7 mouse cellular contexts compared by ENCODE assay signal in the genomic region with DNA sequence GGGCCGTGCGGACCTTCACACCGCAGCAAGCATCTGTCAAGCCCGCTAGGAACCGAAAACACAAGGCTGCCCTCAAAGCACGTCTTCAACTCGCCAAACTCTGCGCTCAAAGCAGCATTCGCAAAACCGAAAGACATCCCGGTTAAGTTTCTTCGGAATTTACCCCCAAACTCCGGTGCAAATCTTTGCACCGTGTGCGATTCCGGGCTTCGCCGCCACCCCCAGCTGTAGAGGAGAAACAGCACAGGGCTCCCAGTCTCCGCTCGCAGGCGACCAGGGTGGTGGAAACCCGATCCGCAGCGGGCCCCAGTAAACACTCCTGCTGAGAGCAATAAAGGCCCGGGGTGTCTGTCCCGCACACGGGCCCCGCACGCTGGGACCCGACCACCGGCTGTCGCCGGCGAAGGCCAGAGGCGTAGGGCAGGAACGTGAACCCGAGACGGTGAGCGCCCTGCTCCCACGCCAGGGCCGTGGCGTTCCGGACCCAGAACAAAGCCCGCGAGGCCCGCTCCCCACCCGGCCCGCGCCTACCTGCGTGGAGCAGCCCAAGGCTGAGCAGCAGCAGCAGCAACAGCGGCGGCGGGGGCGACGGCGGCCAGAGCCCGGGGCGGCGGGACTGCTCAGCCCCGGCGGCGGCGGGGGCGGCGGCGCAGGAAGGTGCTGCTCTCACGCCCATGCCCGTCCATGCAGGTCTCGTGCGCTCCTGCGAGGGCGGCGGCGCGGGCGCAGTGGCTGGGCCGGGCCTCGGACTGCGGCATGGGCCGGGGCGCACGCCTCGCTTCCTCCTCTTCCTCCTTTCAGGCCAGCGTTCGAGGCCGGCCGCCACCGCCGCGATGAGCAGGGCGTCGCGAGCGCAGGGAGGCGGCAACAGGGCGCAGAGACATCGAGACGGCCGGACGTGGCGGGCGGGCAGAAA. TPM values are rescaled to one million over a fixed set of nuclear protein-coding genes. Genes with fewer than 3 reads are reported as not detected.
DNase-seq lines count a peak whose midpoint lies in the region; ATAC-seq and TF ChIP-seq lines count a peak whose summit lies in the region.

No protein-coding gene starts in this region.

- no peaks in the 10 kb centered on the region for H3K27me3 ChIP-seq in CH12.LX (replicated peaks)
- peaks cover under 1% of the 10 kb centered on the region; the same call in 1 of the 2 replicates for H3K27me3 ChIP-seq in cerebellum, adult 2 months (ENCODE audit: control insufficient read depth, insufficient read depth, low read length)
- peaks cover 4% of the 10 kb centered on the region; the same call in 1 of the 2 replicates for H3K27me3 ChIP-seq in lung, embryonic 15.5 days

- H3K4me2 ChIP-seq in CH12.LX (ENCODE audit: insufficient read depth, low read depth, poor library complexity, severe bottlenecking), result peak overlapping the region; percentile 23
- peak overlapping the region; percentile 89 for H3K4me2 ChIP-seq in lung, embryonic 15.5 days

- dilution Hi-C loops in CH12.LX (cut with MboI; ENCODE audit: extremely low pct_ligation_motif_present, extremely low pct_unique_long_range_greater_than_20kb, low sequenced_read_pairs), result no loop called here

- under 1% methylated on average over 88 of the region's 102 CpGs for WGBS in cerebellum, adult 2 months
- under 1% methylated on average over 99 of the region's 102 CpGs for WGBS in lung, embryonic 15.5 days

- TF ChIP-seq CTCF in CH12.LX (conservative IDR thresholded peaks at IDR 0.05 in 1 of 2, IDR thresholded peaks at IDR 0.05 in 1 of 2; ENCODE audit: low read depth in 2 of 2, low read length in 2 of 2), result no peak
- TF ChIP-seq CTCF in cerebellum, adult 2 months (IDR thresholded peaks at IDR 0.05; ENCODE audit: borderline replicate concordance, insufficient read depth, low read depth, low read length), result no peak

- H3K36me3 ChIP-seq in CH12.LX (replicated peaks in 1 of 2; ENCODE audit: control insufficient read depth in 1 of 2, insufficient read depth in 1 of 2, low read length in 1 of 2), result peaks cover 2 to 16% of the 10 kb centered on the region in 2 experiments
- no peaks in the 10 kb centered on the region for H3K36me3 ChIP-seq in lung, embryonic 15.5 days

- peak overlapping the region; percentile 7 for H3K27ac ChIP-seq in CH12.LX (ENCODE audit: insufficient read depth, low read depth)
- peak overlapping the region; percentile 75 for H3K27ac ChIP-seq in cerebellum, adult 2 months (ENCODE audit: insufficient read depth, low read length)
- peak overlapping the region; percentile 92 for H3K27ac ChIP-seq in lung, embryonic 15.5 days

- TF ChIP-seq RAD21 in CH12.LX (IDR thresholded peaks at IDR 0.05; ENCODE audit: low read depth, low read length), result no peak

- peaks cover 20% of the 10 kb centered on the region for H3K79me2 ChIP-seq in CH12.LX (replicated peaks; ENCODE audit: control insufficient read depth, extremely low read depth, insufficient read depth, poor library complexity, severe bottlenecking)

- DNase-seq in 3T3-L1 (ENCODE audit: low read depth, low spot score) (peak; percentile 61), CH12.LX (ENCODE audit: extremely low read depth) (no peak)
- DNase-seq in cerebellum, adult 2 months, result peak in 1 of 2 experiments; percentile 67
- peak; percentile 58 for DNase-seq in kidney, adult 18-20 months
- peak; percentile 63 for DNase-seq in ovary, postnatal 36 days (ENCODE audit: low spot score)

- peaks cover 2 to 36% of the 10 kb centered on the region in 2 experiments; a peak in 3 of 4 replicates for H3K4me1 ChIP-seq in CH12.LX (ENCODE audit: control insufficient read depth in 1 of 2, insufficient read depth in 2 of 2)
- peaks cover 3% of the 10 kb centered on the region for H3K4me1 ChIP-seq in cerebellum, adult 2 months (ENCODE audit: control insufficient read depth, insufficient read depth, low read length)
- H3K4me1 ChIP-seq in lung, embryonic 15.5 days, result peaks cover 42% of the 10 kb centered on the region

- in situ Hi-C loops in CH12.LX (cut with MboI; ENCODE audit: low pct_ligation_motif_present, low pct_unique_long_range_greater_than_20kb, low sequenced_read_pairs), result no loop called here

- TF ChIP-seq EP300 in CH12.LX (IDR thresholded peaks at IDR 0.05; ENCODE audit: low read length), result no peak

- H3K9me3 ChIP-seq in CH12.LX (replicated peaks; ENCODE audit: low read length), result peaks cover 6% of the 10 kb centered on the region
- H3K9me3 ChIP-seq in lung, embryonic 15.5 days, result no peaks in the 10 kb centered on the region

- peak overlapping the region; percentile 72 for H3K9ac ChIP-seq in CH12.LX (ENCODE audit: insufficient read depth, low read depth)
- peak overlapping the region; percentile 94 for H3K9ac ChIP-seq in lung, embryonic 15.5 days

- TF ChIP-seq POLR2A in CH12.LX (IDR thresholded peaks at IDR 0.05; ENCODE audit: low read depth, low read length), result no peak
- TF ChIP-seq POLR2A in cerebellum, adult 2 months (IDR thresholded peaks at IDR 0.05; ENCODE audit: borderline replicate concordance, insufficient read depth, low read length), result no peak

- H3K4me3 ChIP-seq in CH12.LX (replicated peaks in 1 of 3; ENCODE audit: low read depth in 2 of 3, low read length in 2 of 3, poor library complexity in 1 of 3), result peak overlapping the region; percentile 68 to 82 (median 79)
- peak overlapping the region; percentile 71 for H3K4me3 ChIP-seq in cerebellum, adult 2 months (replicated peaks; ENCODE audit: insufficient read depth, low read depth, low read length)
- peak overlapping the region; percentile 96 for H3K4me3 ChIP-seq in lung, embryonic 15.5 days

- peak; percentile 35 for ATAC-seq in granulocyte monocyte progenitor cell, adult 5-6 weeks (replicated peaks; ENCODE audit: poor library complexity, severe bottlenecking)
- ATAC-seq in lung, embryonic 15.5 days (ENCODE audit: borderline replicate concordance, extremely low read depth, low FRiP score, low TSS enrichment), result peak; percentile 64

TF ChIP-seq in CH12.LX, 34 proteins besides CTCF, POLR2A, EP300 and RAD21:
- TF ChIP-seq MAX (IDR thresholded peaks at IDR 0.05; ENCODE audit: low read length), result peak; percentile 49
- TF ChIP-seq JUN (IDR thresholded peaks at IDR 0.05; ENCODE audit: insufficient read depth, low read depth, low read length), result no peak
- TF ChIP-seq NRF1 (IDR thresholded peaks at IDR 0.05; ENCODE audit: low read depth, low read length), result no peak; the same call in 1 of the 2 replicates
- no peak for TF ChIP-seq KAT2A (IDR thresholded peaks at IDR 0.05; ENCODE audit: insufficient replicate concordance, low read length)
- TF ChIP-seq BHLHE40 (IDR thresholded peaks at IDR 0.05; ENCODE audit: low read depth, low read length), result peak; percentile 68
- TF ChIP-seq RCOR1 (conservative IDR thresholded peaks at IDR 0.05; ENCODE audit: low read depth, low read length), result no peak
- peak; percentile 33 for TF ChIP-seq MXI1 (IDR thresholded peaks at IDR 0.05; ENCODE audit: low read depth, low read length)
- no peak for TF ChIP-seq ZKSCAN1 (IDR thresholded peaks at IDR 0.05; ENCODE audit: borderline replicate concordance, low read depth, low read length)
- no peak for TF ChIP-seq IRF4 (IDR thresholded peaks at IDR 0.05; ENCODE audit: low read depth, low read length)
- TF ChIP-seq SIN3A (IDR thresholded peaks at IDR 0.05; ENCODE audit: low read length), result peak; percentile 34
- TF ChIP-seq UBTF (IDR thresholded peaks at IDR 0.05; ENCODE audit: low read depth, low read length), result peak; percentile 47; the same call in 1 of the 2 replicates
- TF ChIP-seq SMC3 (IDR thresholded peaks at IDR 0.05; ENCODE audit: low read depth, low read length), result no peak
- TF ChIP-seq E2F4 (IDR thresholded peaks at IDR 0.05; ENCODE audit: insufficient replicate concordance, low read depth, low read length), result no peak
- peak; percentile 47; the same call in 1 of the 2 replicates for TF ChIP-seq CHD1 (IDR thresholded peaks at IDR 0.05; ENCODE audit: low read depth, low read length)
- no peak for TF ChIP-seq MYC (IDR thresholded peaks at IDR 0.05; ENCODE audit: low read depth, low read length)
- no peak for TF ChIP-seq HCFC1 (IDR thresholded peaks at IDR 0.05; ENCODE audit: low read depth, low read length)

RNA-seq across cellular contexts. Expression of a gene that starts 5.1 kb away (rescaled TPM):
- total RNA-seq in CH12.LX (2012; rRNA removed), result 2.3 and 2.8 TPM in 2 replicates
- total RNA-seq in CH12.LX (2014; rRNA removed), result 1.7 and 2.3 TPM in 2 replicates
- 2.6 and 3.0 TPM in 2 replicates for polyA plus RNA-seq in CH12.LX (2012; ENCODE audit: insufficient read length, low read depth)
- 39.5 and 46.9 TPM in 2 replicates for polyA plus RNA-seq in cerebellum, adult 2 months (2012; rRNA removed)
- total RNA-seq in granulocyte monocyte progenitor cell, adult 5-6 weeks (2014; fragmentation: Nextera tagmentation), result not detected in 2 replicates
- total RNA-seq in granulocyte monocyte progenitor cell, adult 5-6 weeks (2017), result not detected in 2 replicates
- 13.5 and 14.6 TPM in 2 replicates for polyA plus RNA-seq in lung, embryonic 15.5 days (2015; fragmentation: Nextera tagmentation; extraction: Ambion mirVana)

Comparison
In these comparisons a context has a peak if more than half of its experiments do, and no peak if none do; other contexts are left out.
1. H3K27ac ChIP-seq: peak in every context shown above with its lines; median percentile 92 in lung, embryonic 15.5 days; 75 in cerebellum, adult 2 months; 7 in CH12.LX.